Mouse (Mus musculus) kidney, postnatal 4 days (tissue): ENCODE data around the gene Ccdc125.
A peak's percentile ranks its signal among the peaks of the same experiment; 100 is the strongest.

Experiments
- DNase-seq, 2 experiments: peaks; one replicate each; pipeline ENCODE4 v3.0.0; 2021; ENCODE audit warnings: mixed read lengths in 2 of 2

The Ccdc125 gene

DNA sequence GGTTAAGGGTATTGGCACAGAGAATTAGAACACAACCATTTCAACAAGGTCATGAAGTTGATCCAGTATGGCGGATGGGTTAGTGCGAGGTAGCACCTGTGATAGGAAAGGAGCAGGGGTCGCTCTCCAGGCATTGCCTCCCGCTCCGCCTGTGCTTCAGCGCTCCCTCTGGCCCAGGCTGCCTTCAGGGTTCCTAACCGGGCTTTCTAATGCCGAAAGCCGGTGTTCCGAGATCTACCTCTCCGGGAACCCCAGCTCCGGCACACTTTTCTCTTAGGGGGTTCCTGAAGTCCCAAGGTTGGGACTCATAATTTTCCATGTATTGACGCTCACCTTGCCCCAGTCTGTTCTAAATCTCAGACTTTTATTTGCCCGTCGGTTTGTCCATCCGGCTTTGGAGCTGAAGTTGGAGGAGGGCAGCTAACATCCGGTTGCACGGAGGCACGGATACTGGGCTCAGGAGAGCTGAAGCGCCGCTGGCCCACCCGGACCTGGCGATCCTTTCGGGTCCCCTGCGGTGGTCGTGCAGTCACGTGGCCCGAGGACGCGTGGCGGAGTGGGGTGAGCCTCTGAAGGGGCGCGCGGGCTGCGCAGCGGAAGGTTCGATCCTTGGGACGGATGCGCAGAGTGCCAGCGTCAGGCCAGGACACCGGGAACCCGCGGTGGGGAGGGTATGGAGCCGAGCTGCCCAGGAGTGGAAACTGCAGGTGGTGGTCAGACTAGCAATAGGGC is at the start of gene Ccdc125:
Ccdc125 (plus strand) TSS at position 427 of the 732 bp plus-strand sequence.
- peak; percentile 63 to 74 for DNase-seq

DNA sequence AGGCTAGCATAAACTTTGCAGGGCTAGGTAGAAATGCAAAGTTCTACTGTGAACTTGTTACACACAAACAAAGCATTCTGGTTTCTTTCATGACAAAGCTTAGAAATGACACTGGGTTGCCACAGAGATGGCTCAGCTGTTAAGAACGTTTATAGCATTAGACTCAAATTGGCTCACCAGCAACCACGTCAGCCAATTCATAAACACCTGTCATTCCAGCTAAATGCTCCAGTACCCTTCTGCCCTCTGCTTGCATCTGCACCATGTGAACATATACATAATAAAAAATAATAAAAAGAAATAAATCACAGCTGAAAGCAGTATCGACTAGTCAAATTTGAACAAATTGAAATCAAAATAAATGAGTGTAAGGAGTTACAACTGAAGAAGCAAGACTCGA is 47.3 kb upstream of the Ccdc125 start:
- no peak for DNase-seq

DNA sequence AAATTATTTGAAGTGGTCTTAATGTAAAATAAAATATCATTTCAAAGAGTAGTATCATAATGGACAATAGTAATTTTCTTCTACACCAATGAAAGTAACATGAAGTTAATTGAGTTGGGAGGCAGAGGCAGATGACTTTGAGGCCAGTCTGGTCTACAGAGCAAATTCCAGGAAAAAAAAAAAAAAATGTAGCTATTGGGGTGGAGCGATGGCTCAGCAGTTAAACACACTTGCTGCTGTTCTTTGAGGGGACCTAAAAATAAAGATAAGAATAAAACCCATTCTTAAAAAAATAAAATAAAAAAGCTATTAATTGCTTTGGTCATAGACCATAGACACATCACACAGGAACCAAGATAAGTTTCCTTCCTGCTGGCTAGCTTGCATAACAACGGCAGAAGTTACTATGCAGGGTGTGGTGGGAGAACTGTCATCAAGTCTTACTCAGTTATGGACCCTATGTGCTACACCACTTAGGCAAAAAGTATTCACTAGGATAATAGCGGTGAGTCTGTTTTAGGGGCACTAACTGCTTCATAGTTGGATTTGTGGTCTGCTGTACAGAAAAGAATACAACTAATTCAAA is 35.3 kb upstream of the Ccdc125 start:
- DNase-seq = no peak

DNA sequence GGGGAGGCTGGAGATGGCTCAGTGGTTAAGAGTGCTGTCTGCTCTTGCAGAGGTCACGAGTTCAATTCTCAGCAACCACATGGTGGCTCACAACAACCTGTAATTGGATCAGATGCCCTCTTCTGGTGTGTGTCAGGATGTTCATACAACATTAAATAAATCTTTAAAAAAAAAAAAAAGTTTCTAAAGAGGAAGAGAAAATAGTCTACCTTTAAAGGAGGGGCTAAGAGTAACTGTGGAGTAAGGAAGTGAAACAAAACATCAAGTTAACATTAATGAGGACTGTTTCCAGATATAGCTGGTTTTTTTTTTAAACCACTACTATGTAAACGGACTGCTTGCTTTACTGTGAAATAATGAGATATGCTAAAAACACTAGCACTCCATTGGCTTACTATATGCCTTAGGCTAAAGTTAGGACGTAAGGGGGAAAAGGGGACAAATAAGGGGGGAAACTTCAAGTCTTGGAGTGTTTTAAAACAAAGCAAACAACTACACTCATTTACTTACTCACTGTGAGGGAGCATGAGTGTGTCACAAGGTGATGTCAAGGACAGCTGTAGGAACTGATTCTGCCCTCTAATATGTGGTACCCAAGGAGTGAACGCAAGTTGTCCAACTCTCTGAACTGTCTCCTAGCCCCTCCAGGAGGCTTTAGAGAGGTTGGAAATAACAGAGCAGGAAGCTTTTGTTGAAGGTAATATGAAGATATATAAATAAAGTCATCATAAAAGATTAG is 26.9 kb upstream of the Ccdc125 start:
- no peak for DNase-seq

DNA sequence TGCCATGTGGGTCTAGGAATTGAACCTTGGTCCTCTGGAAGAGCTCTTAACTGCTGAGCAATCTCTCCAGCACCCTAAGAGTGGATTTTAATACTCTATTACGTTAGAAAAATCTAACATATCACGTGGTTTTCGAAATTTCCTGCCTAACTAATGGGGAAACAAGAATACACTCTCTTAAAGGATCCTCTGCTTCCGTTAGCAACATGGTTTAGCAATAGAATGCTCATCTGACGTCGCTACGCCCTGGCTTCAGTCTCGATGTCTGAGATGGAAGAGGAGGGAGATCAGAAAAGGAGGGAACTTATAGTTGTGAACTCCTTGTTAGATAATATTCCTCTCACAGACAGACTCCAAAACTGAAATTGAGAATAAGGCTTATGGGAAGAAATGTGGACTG is 21.3 kb upstream of the Ccdc125 start:
- DNase-seq = no peak

DNA sequence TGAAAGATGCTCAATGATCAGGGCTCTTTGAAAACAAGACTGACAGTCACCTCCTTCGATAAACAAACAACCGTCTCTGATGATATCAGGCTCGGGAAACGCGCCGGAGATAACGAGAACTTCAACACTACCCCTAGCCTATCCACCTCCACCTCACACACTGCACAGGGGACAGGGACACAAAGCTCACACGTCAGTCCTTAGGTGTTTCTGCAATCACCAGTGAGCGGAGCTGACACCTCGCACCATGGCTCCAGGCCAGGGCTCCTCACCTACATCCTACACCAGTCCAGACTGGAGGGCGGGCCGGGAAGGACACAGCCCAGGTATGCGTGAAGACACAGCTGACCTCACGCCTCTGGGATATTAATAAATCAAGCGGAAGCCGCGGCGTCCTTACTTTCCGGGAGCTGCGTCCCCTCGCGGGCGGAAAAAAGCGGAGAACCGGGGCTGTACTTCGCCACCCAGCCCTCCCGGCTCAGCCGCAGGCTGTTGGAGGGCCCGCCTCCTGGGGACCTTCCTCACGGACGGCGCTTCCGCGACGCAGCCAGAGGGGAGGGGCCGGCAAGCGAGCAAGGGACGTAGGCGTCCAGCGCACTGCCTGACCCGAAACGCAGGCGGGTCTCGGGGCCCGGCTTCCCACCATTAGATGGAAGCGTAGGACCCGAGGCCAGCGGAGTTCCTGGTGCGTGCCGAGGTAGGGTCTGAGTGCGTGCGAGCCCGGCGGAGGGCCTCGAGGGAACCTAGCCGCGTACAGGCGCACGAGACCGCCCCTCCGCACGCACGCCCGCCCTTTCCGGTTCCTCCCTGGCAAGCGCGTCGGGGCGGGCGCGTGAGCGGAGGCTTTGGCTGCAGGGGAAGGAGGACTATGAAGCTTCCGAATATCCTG is 18.7 kb upstream of the Ccdc125 start, which contains the start of the genes Ak6 and Rad17:
Ak6 (plus strand) TSS at position 430 of the 889 bp plus-strand sequence.
Rad17 (minus strand) TSS at position 502 of the 889 bp plus-strand sequence.
- peak; percentile 97 to 98 for DNase-seq

DNA sequence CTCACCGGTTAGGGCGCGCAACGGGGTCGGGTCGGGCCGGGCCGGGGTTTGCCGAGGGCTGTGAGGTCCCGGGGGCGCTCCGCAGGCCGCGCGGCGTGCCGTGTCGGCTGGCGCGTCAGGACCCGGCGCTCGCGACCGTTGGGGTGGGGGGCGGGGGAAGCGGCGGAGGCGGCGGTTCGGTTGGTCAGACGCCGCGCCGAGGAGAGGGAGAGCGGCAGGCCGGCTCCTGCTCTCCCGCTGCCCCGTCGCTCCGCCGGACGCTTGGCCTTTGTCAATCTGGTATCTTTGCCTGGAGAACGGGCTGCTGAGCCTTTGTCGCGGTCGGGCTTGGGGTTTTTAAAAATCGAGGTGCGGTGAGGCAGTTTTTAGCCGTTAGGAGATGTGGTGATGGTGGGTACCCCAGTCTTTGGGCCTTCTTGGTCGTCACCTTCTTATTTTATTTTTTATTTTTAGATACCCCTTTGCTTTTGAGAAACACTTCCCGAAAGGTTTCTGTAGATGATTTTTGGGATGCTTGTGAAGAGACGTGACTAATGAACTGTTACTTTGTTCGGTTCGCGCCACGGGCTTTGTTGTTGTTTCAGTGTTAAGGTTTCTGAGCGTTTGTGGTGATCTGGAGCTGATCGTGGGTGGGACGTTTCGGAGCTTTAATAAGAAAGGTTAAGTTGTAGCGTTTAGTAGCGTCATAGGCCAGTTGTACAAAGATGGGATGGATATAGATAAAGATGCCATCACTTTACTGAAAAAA is 17.9 kb upstream of the Ccdc125 start, which contains the start of gene Taf9:
Taf9 (plus strand) TSS at position 141 of the 748 bp plus-strand sequence.
- no peak for DNase-seq

DNA sequence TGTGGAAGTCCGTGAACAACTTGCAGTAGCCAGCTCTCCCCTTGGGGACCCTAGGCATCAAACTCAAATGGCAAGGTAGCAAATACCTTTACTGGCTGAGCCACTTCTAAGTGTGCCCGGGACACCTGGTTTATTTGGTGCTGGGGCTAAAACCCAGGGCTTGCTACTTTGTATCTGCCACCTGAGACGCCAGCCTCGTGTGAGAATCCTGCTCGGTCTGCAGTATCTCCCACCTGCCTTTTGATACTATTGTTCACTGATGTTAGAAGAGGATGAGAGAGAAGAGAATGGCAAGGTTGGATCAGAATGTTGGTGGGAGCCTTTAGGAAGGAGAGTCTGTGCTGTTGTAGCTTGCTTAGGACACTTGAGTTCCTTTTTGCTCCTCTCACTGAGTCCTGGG is 11.4 kb upstream of the Ccdc125 start:
- no peak for DNase-seq

DNA sequence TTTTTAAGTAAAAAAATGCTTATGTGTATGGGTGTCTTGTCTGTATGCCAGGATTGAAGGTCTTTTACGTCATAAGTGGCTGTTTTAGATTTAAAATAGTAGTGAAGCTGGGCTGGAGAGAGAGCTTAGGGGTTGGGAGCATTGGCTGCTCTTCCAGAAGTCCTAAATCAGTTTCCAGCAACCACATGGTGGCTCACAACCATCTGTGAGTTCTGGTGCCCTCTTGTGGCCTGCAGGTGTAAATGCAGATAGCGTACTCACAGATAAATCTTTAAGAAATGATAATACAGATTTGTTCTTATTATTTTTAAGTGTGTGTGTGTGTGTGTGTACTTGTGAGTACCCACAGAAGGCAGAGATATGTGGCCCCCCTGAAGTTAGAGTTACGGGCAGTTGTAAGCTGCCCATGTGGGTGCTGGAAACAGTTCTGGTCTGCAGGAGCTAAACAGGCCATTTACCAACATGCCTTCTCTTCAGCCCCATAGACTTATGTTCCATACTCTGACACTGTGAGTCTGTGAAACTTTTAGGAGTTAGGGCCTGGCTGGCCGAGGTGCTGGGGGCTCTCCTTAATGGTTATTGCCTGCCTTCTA is 9.6 kb upstream of the Ccdc125 start:
- DNase-seq = peak; percentile 70 to 72

DNA sequence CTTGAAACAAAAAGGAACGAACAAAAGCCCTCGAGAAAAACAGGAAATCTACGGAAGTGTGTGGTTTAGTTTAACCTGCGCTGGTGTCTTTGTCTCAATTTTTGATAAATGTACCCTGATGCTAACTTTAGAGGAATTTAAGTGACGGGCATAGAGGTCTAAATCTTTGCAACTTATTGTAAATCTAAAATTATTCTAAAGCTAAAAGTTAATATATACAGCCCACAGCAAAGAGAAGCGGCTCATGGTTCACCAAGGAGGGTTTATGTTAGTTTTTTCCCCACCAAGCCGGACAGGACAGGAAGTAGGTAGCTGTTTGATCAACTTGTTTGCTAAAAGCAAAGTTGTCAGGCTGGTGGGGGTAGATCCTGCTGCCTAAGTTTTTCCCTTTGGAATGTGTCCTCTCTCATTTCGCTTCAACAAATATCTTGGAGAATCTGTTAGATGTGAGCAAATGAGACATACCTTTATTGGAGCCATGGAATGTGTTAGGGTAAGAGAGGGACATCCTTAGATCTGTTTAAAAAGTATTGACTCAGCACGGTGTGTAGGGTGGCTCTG is 744 bp downstream of the Ccdc125 start:
- no peak for DNase-seq

DNA sequence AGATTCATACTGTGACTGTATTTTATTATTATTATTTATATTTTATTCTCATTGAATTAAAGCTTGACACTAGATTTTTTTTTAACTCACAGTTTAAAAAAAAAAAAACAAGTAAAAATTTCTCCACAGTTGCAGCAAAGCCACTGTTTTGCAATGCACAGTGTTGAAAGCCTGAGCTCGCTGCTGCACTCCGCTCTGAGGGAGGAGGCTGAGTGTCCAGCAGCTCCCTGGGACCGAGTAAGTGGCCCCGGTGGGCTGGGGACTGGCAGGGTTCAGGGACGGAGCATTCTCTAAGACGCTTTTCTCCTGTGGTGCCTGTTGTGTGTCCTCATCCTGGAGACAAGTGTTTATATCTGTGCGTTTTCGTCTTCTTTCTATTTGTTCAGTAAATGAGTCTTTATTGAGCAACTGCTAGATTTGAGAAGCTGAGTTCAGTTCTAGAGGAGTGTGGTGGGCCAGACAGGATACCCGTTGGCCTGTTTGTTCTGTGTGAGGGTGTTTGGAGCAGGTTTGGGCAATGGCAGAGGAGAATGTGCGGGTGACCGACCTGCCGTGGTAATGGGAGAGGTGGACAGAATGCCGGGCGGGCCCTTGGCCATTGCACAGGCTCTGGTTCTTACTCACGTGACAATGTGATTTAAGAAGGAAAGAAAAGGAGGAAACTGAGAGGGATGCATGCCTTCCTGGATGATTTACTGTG is 6.6 kb downstream of the Ccdc125 start:
- DNase-seq = no peak

DNA sequence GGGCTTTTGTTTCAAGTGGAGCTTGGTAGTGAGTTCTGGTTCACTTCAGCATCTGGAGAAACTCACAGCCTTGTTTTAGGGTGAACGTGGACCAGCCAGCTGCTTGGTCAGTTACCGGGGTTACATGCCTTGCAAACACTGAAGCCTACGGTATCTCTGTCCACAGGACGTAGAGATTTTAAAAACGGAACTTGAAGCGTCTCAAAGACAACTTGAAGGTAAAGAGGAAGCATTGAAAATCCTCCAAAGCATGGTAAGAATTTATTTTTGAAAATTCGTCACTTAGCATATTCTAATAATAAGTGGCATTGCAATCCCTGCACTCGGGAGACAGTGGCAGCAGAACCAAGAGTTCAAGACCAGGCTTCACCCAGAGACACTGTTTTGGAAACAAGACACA is 12.1 kb downstream of the Ccdc125 start:
- no peak for DNase-seq

DNA sequence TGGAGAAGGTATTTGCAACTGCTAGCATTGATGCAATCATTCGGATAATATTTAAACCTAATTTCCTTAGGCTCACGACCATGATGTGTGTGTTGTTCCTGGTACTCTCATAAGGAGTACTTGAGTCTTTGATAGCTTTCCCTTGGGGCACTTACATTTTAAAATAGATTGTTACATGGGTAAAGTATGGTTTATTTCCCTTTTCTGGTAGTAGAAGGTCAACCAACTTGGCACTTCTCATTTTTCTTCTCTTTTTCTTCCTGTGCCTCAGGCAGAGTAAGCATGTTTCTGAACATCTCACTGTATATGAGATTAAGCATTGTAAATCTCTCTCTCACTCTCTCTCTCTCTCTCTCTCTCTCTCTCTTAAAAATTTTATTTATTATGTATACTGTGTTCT is 13.3 kb downstream of the Ccdc125 start:
- no peak for DNase-seq

DNA sequence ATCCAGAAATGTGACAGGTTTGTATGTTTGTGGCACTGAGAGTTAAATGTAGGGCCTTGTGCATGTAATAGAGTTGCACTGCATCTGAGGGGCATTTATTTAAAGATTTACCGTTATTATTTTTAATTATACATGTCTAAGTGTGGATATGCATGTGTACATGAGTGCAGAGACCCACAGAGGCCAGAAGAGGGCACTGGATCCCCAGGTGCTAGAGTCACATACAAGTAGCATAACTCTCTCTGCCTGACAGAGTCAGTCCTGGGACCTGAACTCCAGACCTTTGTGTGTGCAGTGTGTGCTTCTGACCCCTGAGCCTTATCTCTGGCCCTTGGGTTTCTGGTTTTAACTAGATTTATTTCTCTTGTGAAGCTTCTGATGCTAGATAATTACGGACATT is 14.8 kb downstream of the Ccdc125 start:
- DNase-seq = no peak

DNA sequence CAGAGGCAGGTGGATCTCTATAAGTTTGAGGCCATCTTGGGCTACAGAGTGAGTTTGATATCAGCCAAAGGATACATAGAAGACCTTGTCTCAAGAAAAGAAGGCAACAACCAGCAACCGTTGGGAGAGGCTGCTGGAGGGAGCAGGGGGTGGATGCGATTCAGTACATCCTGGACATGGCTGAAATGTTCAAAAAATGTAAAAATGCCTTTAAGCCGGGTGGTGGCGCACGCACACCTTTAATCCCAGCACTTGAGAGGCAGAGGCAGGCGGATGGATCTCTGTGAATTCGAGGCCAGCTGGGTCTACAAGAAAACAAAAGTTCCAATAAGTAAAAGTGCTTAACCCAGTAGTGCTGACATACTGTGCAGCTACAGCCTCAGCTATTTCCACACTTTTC is 18.0 kb downstream of the Ccdc125 start:
- no peak for DNase-seq

DNA sequence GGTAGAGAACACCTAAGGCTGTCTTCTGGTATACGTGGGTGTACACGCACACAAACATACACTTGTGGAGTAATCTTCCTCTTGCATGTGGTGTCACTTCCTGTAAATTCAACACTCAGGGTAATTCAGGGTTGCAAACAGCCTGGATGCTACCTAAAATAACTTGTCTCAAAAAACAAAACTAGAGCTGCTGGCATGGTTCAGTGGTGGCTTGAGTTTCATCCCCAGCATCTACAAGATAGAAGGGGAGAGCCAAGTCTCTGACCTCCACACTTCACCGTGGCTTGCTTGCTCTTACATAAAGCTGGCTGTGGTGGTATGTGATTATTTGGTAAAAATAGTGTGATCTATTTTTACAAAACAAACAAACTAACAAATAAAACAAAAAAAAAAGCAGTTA is 28.0 kb downstream of the Ccdc125 start:
- no peak for DNase-seq

DNA sequence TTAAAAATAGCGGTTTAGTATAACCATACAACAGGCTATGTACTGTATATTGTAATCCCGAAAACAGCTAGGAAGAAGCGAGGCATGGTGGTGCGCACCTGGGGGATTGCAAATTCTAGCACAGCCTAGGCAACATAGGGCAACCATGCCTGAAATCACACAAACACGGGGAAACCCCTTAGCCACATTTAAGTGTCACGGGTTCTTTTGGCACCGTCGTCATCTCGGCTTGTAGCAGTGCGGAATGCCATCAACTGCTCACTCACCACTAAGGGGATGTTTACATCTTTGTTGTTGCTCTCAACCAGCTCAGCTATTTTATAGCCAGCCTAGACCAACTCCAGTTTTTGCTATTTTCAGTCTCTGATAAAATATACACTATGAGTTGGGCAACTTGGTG is 29.3 kb downstream of the Ccdc125 start:
- no peak for DNase-seq

DNA sequence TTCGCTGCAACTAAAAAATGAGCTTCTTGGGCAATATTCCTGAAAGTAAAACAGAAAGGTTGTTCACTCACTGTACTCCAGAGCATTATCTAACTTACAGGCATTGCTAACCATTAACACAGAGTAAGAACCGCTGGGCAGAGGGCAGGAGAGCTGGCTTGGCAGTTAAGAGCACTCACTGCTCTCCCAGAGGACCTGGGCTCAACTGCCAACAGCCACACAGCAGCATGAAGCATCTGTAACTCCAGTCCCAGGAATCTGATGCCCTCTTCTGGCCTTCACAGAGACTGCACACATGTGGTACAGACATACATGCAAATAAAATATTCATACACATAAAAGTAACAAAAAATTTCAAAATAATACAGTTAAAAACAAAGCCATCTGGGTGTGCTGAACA is 34.0 kb downstream of the Ccdc125 start:
- peak; percentile 22 to 38 for DNase-seq

DNA sequence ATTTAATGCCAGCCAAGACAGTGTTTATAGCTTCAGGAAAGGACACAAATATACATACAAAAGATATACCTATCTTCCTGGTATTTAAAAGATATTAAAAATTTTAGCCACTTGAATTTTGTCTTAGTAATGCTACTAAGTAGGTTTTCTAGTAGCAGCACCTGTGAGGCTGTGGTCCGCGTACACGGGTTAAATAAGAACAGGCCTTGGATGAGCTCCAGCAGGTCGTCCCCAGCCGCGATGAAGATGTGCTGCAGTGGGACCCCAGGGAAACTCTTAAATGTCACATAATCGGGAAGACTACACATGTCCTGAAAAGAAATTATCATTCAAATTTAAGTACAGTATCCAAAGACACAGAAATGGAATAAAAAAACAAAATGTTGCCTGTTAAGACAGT is 36.7 kb downstream of the Ccdc125 start:
- no peak for DNase-seq

DNA sequence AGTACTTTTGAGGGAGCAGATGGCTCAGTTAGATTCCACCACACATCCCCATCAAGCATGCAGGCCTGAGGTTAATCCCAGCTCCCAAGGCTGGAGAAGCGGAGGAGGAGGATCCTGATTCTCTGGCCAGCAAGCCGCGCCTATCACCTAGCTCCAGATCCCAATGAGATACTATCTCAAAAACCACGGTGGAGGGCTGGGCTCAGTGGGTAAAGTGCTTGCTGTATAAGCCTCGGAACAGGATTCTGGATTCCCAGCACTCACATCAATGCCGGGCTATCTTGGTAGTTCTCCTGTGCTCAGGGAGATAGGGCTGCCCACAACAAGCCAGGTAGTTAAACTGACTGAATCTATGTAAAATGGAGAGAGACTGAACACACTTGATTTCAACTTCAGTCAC is 46.0 kb downstream of the Ccdc125 start:
- DNase-seq = no peak

DNA sequence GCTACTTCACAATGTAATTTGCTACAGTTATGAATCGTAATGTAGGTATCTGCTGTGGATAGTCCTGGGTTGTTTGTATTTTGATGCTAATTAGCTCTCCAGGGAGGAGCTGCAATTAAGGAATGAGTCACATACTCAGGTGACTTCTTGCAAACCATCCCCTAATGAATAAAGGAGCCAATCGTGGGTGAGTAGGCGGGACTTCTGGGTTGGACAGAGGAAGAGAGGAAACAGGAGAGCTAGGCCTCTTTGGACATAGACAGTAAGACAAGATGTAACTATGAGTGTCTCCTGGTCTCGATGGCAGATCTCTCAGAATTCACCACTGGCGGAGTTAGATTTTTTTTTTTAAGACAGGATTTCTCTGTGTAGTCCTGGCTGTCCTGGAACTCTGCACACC is 52.1 kb downstream of the Ccdc125 start:
- DNase-seq = no peak
